Mouse (Mus musculus): ENCODE results near the gene Rftn2. TPM values are rescaled to one million over a fixed set of nuclear protein-coding genes. Genes with fewer than 3 reads are reported as not detected.
A peak's percentile ranks its signal among the peaks of the same experiment; 100 is the strongest.
"Not testable (repeated sequence)": the region's sequence is repeated elsewhere in the genome, so short reads cannot be mapped to it uniquely, and the experiment has no call there.

Rftn2 gene
- total RNA-seq, 2 experiments from 2014 or later = 12.4 to 14.1 TPM

- DNase-seq = no peak
- intact Hi-C loops (cut with DNase I) = loop anchor here (2.0 to 5.0 kb wide), 5 partner anchors 45 to 1841 kb away; partner anchors contain the start of genes Mars2 and Sf3b1
Observed at GRCm38 (mm10) chr1:55131424-55132014, 95.1 kb downstream of the Rftn2 start.

GRCm38 (mm10) chr1:55130943-55131401 is 95.6 kb downstream of the Rftn2 start, which contains the start of gene Mob4:
Gene Mob4 (plus strand): TSS chr1:55131231.
- intact Hi-C loops (cut with DNase I) = loop anchor here (2.0 to 5.0 kb wide), 5 partner anchors 44 to 1841 kb away; partner anchors contain the start of genes Mars2 and Sf3b1
- peak; percentile 95 to 96 for DNase-seq

DNA sequence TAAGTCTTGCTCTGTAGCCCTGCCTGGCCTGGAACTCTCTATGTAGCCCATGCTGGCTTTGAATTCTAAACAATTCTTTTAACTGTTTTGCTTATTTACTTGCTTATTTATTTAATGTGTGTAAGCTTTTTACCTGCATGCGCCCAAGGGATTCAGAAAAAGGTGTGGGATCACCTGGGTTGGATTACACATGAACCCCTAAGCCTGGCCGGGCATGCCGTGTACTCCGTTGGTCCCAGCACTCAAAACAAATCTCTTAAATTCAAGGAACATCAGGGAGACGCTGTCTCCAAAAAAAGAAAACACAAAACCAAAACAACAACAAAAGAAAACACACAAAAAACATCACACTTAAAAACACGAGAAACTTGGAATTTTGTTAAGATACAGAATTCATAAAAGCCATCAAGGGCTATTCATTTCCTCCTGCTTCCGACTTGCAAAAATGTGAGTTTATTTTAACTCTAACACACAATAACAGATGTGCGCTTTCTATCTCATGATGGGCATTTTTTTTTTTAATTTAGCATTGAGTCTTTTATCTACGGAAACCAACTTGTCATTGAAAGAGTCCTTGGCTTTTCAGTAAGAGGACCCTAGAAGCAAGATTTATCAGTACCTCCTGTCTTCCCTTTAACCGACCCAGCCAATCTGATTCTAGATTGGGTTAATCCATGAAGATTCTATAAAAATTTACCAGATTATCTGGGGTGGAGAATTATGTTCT is 96.2 kb downstream of the Rftn2 start:
- no peak for DNase-seq
- intact Hi-C loops (cut with DNase I) = loop anchor here (2.0 to 5.0 kb wide), 5 partner anchors 44 to 1842 kb away; partner anchors contain the start of genes Mars2 and Sf3b1

DNA sequence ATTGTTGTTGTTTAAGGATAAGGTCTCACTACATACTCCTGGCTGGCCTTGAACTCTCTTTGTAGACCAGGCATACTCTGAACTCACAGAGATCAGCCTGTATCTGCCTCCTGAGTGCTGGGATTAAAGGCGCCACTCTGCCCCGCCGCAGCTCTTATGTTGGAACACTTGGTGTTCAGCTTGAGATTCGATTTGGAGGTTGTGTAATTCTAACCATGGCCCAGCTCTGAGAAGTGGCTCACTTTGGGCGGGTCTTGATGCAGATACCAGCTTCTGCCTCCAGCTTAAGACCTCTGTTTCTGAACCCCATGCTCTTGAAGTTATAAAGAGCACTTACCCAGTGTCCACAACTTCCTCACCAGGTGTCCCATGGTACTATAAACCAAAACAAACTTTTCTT is 96.9 kb downstream of the Rftn2 start:
- DNase-seq = no peak
- intact Hi-C loops (cut with DNase I) = loop anchor here (2.0 to 5.0 kb wide), 5 partner anchors 43 to 1843 kb away; partner anchors contain the start of genes Mars2 and Sf3b1

DNA sequence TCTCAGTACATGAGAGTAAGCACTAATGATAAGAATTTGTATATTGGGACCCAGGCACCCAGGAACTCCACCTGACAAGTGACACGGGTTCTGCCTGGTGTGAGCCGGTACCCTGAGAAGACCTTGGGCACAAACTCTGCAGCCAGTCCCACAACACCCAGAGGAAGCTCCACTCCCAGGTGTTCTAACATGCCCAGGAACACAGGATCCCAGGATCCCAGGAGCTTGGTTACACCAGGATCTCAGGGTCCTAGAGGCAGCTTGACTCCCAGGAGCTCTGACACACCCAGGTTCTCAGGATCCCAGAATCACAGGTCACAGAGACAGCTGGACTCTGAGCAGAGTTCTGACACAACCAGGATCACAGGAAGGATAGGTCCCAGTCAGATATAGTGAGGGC is 102.4 kb downstream of the Rftn2 start:
- DNase-seq; intact Hi-C loops (cut with DNase I): not testable (repeated sequence)

- no peak for DNase-seq
- intact Hi-C loops (cut with DNase I) = no loop called here
Observed at GRCm38 (mm10) chr1:55123561-55123960, 103.0 kb downstream of the Rftn2 start.

DNA sequence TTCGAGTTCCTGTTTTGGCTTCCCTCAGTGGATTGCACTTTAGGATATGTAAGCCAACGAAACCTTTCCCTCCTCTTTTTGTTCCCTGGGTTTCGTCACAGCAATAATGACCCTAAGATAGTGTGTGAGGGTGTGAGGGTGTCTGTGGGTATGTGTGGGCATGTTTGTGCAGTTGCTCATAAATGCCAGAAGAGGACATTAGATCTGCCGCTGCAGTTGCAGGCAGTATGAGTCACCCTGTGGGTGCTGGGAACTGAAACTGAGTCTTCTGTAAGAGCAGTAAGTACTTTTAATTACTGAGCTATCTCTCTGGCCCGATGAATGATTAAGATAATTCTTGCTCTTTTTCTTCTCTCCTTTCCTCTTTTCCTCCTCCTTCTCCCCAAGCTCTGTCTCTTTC is 103.5 kb downstream of the Rftn2 start:
- intact Hi-C loops (cut with DNase I) = no loop called here
- no peak for DNase-seq

Other genes starting within 250 kb of the Rftn2 start
- 100 to 1,000 TPM; 115 to 139 TPM for gene Sf3b1, start 199.3 kb downstream of the Rftn2 start, total RNA-seq (2021)
- 10 to 100 TPM; 34.8 to 38.7 TPM for gene Coq10b, start 174.0 kb downstream of the Rftn2 start, total RNA-seq (2021)
- 100 to 1,000 TPM; 123 to 130 TPM for gene Hspe1, start 138.7 kb downstream of the Rftn2 start, total RNA-seq (2021)
- gene Hspd1, start 138.5 kb downstream of the Rftn2 start, total RNA-seq (2021) = 100 to 1,000 TPM; 352 to 382 TPM
- gene Mob4, start 95.6 kb downstream of the Rftn2 start, total RNA-seq (2021) = 10 to 100 TPM; 43.2 to 46.2 TPM
- 1 to 10 TPM; 4.2 to 5.5 TPM for gene Mars2, start 10.4 kb upstream of the Rftn2 start, total RNA-seq (2021)
- not detected for gene Boll, start 136.7 kb upstream of the Rftn2 start, total RNA-seq (2021)
- gene Plcl1, start 179.1 kb upstream of the Rftn2 start, total RNA-seq (2021) = 1 to 10 TPM; 5.0 to 6.2 TPM